8 mouse cellular contexts compared by ENCODE assay signal in genomic region chrX:107402915-107403912, GRCm38 (mm10). TPM values are rescaled to one million over a fixed set of nuclear protein-coding genes. Genes with fewer than 3 reads are reported as not detected.
DNase-seq lines count a peak whose midpoint lies in the region; ATAC-seq lines count a peak whose summit lies in the region.

Gene Itm2a, minus strand, starts transcription at chrX:107403376.

- peaks cover 8% of the 10 kb centered on the region; the same call in 1 of the 2 replicates for H3K36me3 ChIP-seq in embryonic facial prominence, embryonic 14.5 days (ENCODE audit: control insufficient read depth, insufficient read depth, low read length)
- H3K36me3 ChIP-seq in heart, embryonic 11.5 days (ENCODE audit: control insufficient read depth, insufficient read depth, low read length) = no peaks in the 10 kb centered on the region
- H3K36me3 ChIP-seq in liver, embryonic 15.5 days (replicated peaks) = no peaks in the 10 kb centered on the region
- no peaks in the 10 kb centered on the region for H3K36me3 ChIP-seq in neural tube, embryonic 13.5 days

- H3K9ac ChIP-seq in embryonic facial prominence, embryonic 14.5 days (ENCODE audit: low read depth, low read length) = peak within 1 kb of the TSS; percentile 78
- peak within 1 kb of the TSS; percentile 65 for H3K9ac ChIP-seq in heart, embryonic 11.5 days (ENCODE audit: low read depth, low read length)
- no peak within 1 kb of the TSS for H3K9ac ChIP-seq in liver, embryonic 15.5 days
- H3K9ac ChIP-seq in neural tube, embryonic 13.5 days = peak within 1 kb of the TSS; percentile 69

- 17% methylated on average over 27 of the region's 30 CpGs for WGBS in embryonic facial prominence, embryonic 14.5 days
- 22% methylated on average over 29 of the region's 30 CpGs for WGBS in heart, embryonic 11.5 days (ENCODE audit: insufficient replicate concordance)
- WGBS in liver, embryonic 15.5 days (ENCODE audit: insufficient replicate concordance) = 15% methylated on average over 30 of the region's 30 CpGs
- 14% methylated on average over 30 of the region's 30 CpGs for WGBS in neural tube, embryonic 13.5 days

- H3K27ac ChIP-seq in embryonic facial prominence, embryonic 14.5 days (replicated peaks; ENCODE audit: low read depth, low read length) = peak within 1 kb of the TSS; percentile 89
- H3K27ac ChIP-seq in heart, embryonic 11.5 days (ENCODE audit: low read depth, low read length) = peak within 1 kb of the TSS; percentile 75
- no peak within 1 kb of the TSS for H3K27ac ChIP-seq in liver, embryonic 15.5 days (replicated peaks)
- H3K27ac ChIP-seq in neural tube, embryonic 13.5 days (replicated peaks) = no peak within 1 kb of the TSS; the same call in 1 of the 2 replicates

- H3K9me3 ChIP-seq in embryonic facial prominence, embryonic 14.5 days (ENCODE audit: control insufficient read depth, low read length) = no peaks in the 10 kb centered on the region
- no peaks in the 10 kb centered on the region for H3K9me3 ChIP-seq in heart, embryonic 11.5 days (replicated peaks; ENCODE audit: control insufficient read depth, low read length)
- no peaks in the 10 kb centered on the region for H3K9me3 ChIP-seq in liver, embryonic 15.5 days (replicated peaks)
- H3K9me3 ChIP-seq in neural tube, embryonic 13.5 days = no peaks in the 10 kb centered on the region

- H3K4me2 ChIP-seq in embryonic facial prominence, embryonic 14.5 days (ENCODE audit: low read depth, low read length) = peak within 1 kb of the TSS; percentile 47
- H3K4me2 ChIP-seq in heart, embryonic 11.5 days = peak within 1 kb of the TSS; percentile 60
- peak within 1 kb of the TSS; percentile 65 for H3K4me2 ChIP-seq in liver, embryonic 15.5 days
- peak within 1 kb of the TSS; percentile 62 for H3K4me2 ChIP-seq in neural tube, embryonic 13.5 days

- H3K4me3 ChIP-seq in embryonic facial prominence, embryonic 14.5 days (ENCODE audit: low read depth, low read length) = peak within 1 kb of the TSS; percentile 59
- peak within 1 kb of the TSS; percentile 55 for H3K4me3 ChIP-seq in heart, embryonic 11.5 days (ENCODE audit: low read depth, low read length)
- H3K4me3 ChIP-seq in liver, embryonic 15.5 days (replicated peaks) = peak within 1 kb of the TSS; percentile 50
- H3K4me3 ChIP-seq in neural tube, embryonic 13.5 days = peak within 1 kb of the TSS; percentile 50

- no peaks in the 10 kb centered on the region for H3K4me1 ChIP-seq in embryonic facial prominence, embryonic 14.5 days (ENCODE audit: control insufficient read depth, insufficient read depth, low read length)
- no peaks in the 10 kb centered on the region for H3K4me1 ChIP-seq in heart, embryonic 11.5 days (ENCODE audit: control insufficient read depth, insufficient read depth, low read length)
- H3K4me1 ChIP-seq in liver, embryonic 15.5 days (replicated peaks) = no peaks in the 10 kb centered on the region
- 0 out of 2 replicates have a peak, but pooled peaks cover 4% of the 10 kb centered on the region for H3K4me1 ChIP-seq in neural tube, embryonic 13.5 days (replicated peaks)

- peak; percentile 96 for ATAC-seq in embryonic facial prominence, embryonic 14.5 days (ENCODE audit: low read depth)
- peak; percentile 88 for ATAC-seq in heart, embryonic 11.5 days (replicated peaks; ENCODE audit: insufficient number of reproducible peaks, low FRiP score, low TSS enrichment)
- ATAC-seq in liver, embryonic 15.5 days (ENCODE audit: insufficient read depth) = peak; percentile 61
- peak; percentile 88 for ATAC-seq in neural tube, embryonic 13.5 days (ENCODE audit: low read depth)

- peak; percentile 66 for DNase-seq in 416B (ENCODE audit: low read depth)
- peak; percentile 11 for DNase-seq in MN1 (ENCODE audit: low spot score)
- peak; percentile 90 for DNase-seq in embryonic facial prominence, embryonic 14.5 days (ENCODE audit: low spot score)
- peak; percentile 2 to 36 for DNase-seq in kidney, postnatal 25 days
- peak; percentile 14 to 30 for DNase-seq in thymus, postnatal 10 days (ENCODE audit: low spot score in 2 of 2)

- H3K27me3 ChIP-seq in embryonic facial prominence, embryonic 14.5 days (replicated peaks; ENCODE audit: control insufficient read depth, insufficient read depth, low read length) = no peaks in the 10 kb centered on the region; the same call in 1 of the 2 replicates
- H3K27me3 ChIP-seq in heart, embryonic 11.5 days (ENCODE audit: control insufficient read depth, insufficient read depth, low read length) = no peaks in the 10 kb centered on the region
- H3K27me3 ChIP-seq in liver, embryonic 15.5 days = no peaks in the 10 kb centered on the region
- peaks cover 10% of the 10 kb centered on the region; the same call in 1 of the 2 replicates for H3K27me3 ChIP-seq in neural tube, embryonic 13.5 days

RNA-seq across cellular contexts. Expression of gene Itm2a, which starts in this region (rescaled TPM):
- polyA plus RNA-seq in embryonic facial prominence, embryonic 14.5 days (2014; fragmentation: Nextera tagmentation; extraction: Ambion mirVana) = 2,138 and 2,216 TPM in 2 replicates
- 527 and 538 TPM in 2 replicates for polyA plus RNA-seq in heart, embryonic 11.5 days (2014; fragmentation: Nextera tagmentation; extraction: Ambion mirVana)
- polyA plus RNA-seq in liver, embryonic 15.5 days (2015; fragmentation: Nextera tagmentation; extraction: Ambion mirVana) = 124 and 151 TPM in 2 replicates
- 197 and 228 TPM in 2 replicates for polyA plus RNA-seq in neural tube, embryonic 13.5 days (2015; fragmentation: Nextera tagmentation; extraction: Ambion mirVana)

Comparison
In these comparisons a context has a peak if more than half of its experiments do, and no peak if none do; other contexts are left out.
1. DNase-seq: peak in every context shown above with its lines; median percentile 90 in embryonic facial prominence, embryonic 14.5 days; 66 in 416B; 22 in thymus, postnatal 10 days; 19 in kidney, postnatal 25 days; 11 in MN1.
2. H3K27ac ChIP-seq: peak in embryonic facial prominence, embryonic 14.5 days (single experiment) and heart, embryonic 11.5 days (single experiment); none in liver, embryonic 15.5 days (single experiment) and neural tube, embryonic 13.5 days (single experiment).
3. Peak in every context shown above with its lines, with median percentiles within 50 percentile points of each other: ATAC-seq, H3K4me2 ChIP-seq and H3K4me3 ChIP-seq.